Mouse (Mus musculus): ENCODE measurements around the gene Tmem56.

Tmem56 gene

GRCm38 (mm10) chr3:121163271-121163819, 119.6 kb downstream of the Tmem56 start:
- DNase-seq, result peak; percentile 56 to 66

GRCm38 (mm10) chr3:121161661-121162060, 121.2 kb downstream of the Tmem56 start:
- peak in 1 of 2 experiments; percentile 22 for DNase-seq

GRCm38 (mm10) chr3:121160424-121160823, 122.5 kb downstream of the Tmem56 start:
- no peak for DNase-seq

GRCm38 (mm10) chr3:121159566-121159965, 123.3 kb downstream of the Tmem56 start:
- peak; percentile 56 to 67 for DNase-seq

- DNase-seq, result peak; percentile 48 to 56
Measured at GRCm38 (mm10) chr3:121158901-121159351, 124.0 kb downstream of the Tmem56 start.

GRCm38 (mm10) chr3:121157546-121158330, 125.2 kb downstream of the Tmem56 start:
- DNase-seq, result peak in 1 of 2 experiments; percentile 21

GRCm38 (mm10) chr3:121156451-121157186, 126.3 kb downstream of the Tmem56 start:
- DNase-seq, result peak in 1 of 2 experiments; percentile 22

- no peak for DNase-seq
Measured at GRCm38 (mm10) chr3:121156043-121156442, 126.9 kb downstream of the Tmem56 start.
